Comparison of ENCODE assay signal across 19 mouse cellular contexts in the genomic region with DNA sequence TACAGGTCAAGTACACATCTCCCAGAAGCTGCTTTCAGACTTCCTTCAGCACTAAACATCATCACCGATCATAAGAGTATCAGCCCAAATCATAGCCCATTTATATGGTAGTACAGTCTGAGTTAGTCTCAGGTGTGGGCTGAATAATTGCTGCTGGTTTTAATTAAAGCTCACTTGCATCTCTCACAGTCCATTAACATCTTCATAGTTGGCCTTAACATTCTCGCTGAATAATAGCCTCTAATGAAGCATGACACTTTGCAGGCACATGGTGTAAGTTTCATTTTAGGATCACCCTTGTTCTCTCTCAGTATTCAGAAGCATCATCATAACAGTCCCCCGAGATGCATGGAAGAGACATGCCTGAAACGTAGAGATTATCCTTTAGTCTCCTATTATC.
DNase-seq lines count a peak whose midpoint lies in the region; ATAC-seq lines count a peak whose summit lies in the region.
"Had no signal": no experiment of that assay in that cellular context is flagged by ENCODE, and none has a peak within 500 bp of the region (broad histone marks: within the 10 kb centered on the region; RNA-seq: fewer than 3 reads in every experiment).

No protein-coding gene starts in this region.

- no peak overlapping the region for H3K4me2 ChIP-seq in forebrain, embryonic 15.5 days (replicated peaks)
- H3K4me2 ChIP-seq in forebrain, embryonic 11.5 days (ENCODE audit: low read depth, low read length, severe bottlenecking) = no peak overlapping the region
- no peak overlapping the region for H3K4me2 ChIP-seq in hindbrain, embryonic 14.5 days (replicated peaks)
- H3K4me2 ChIP-seq: embryonic facial prominence, embryonic 12.5 days; heart, embryonic 12.5 days; intestine, embryonic 15.5 days had no signal

- H3K4me3 ChIP-seq in forebrain, embryonic 15.5 days = no peak overlapping the region
- H3K4me3 ChIP-seq in forebrain, embryonic 11.5 days (ENCODE audit: low read depth, low read length) = no peak overlapping the region
- no peak overlapping the region for H3K4me3 ChIP-seq in hindbrain, embryonic 14.5 days (replicated peaks; ENCODE audit: low read length)
- H3K4me3 ChIP-seq: embryonic facial prominence, embryonic 12.5 days; heart, embryonic 12.5 days; intestine, embryonic 15.5 days had no signal

- H3K27me3 ChIP-seq in forebrain, embryonic 15.5 days = no peaks in the 10 kb centered on the region
- no peaks in the 10 kb centered on the region for H3K27me3 ChIP-seq in forebrain, embryonic 11.5 days (ENCODE audit: control insufficient read depth, insufficient read depth, low read length)
- no peaks in the 10 kb centered on the region for H3K27me3 ChIP-seq in hindbrain, embryonic 14.5 days (ENCODE audit: control insufficient read depth, insufficient read depth, low read length)
- H3K27me3 ChIP-seq: CH12.LX; embryonic facial prominence, embryonic 12.5 days; heart, embryonic 12.5 days; intestine, embryonic 15.5 days had no signal

- H3K36me3 ChIP-seq in forebrain, embryonic 15.5 days = no peaks in the 10 kb centered on the region
- H3K36me3 ChIP-seq in forebrain, embryonic 11.5 days (ENCODE audit: control insufficient read depth, insufficient read depth, low read length) = no peaks in the 10 kb centered on the region
- H3K36me3 ChIP-seq in hindbrain, embryonic 14.5 days (replicated peaks; ENCODE audit: control insufficient read depth, insufficient read depth) = no peaks in the 10 kb centered on the region
- H3K36me3 ChIP-seq: embryonic facial prominence, embryonic 12.5 days; heart, embryonic 12.5 days; intestine, embryonic 15.5 days had no signal

- H3K27ac ChIP-seq in forebrain, embryonic 15.5 days (replicated peaks) = no peak overlapping the region
- no peak overlapping the region for H3K27ac ChIP-seq in forebrain, embryonic 11.5 days (ENCODE audit: low read depth, low read length)
- H3K27ac ChIP-seq in hindbrain, embryonic 14.5 days = no peak overlapping the region
- H3K27ac ChIP-seq: embryonic facial prominence, embryonic 12.5 days; intestine, embryonic 15.5 days had no signal

- H3K9ac ChIP-seq in forebrain, embryonic 15.5 days (replicated peaks) = no peak overlapping the region
- H3K9ac ChIP-seq in forebrain, embryonic 11.5 days (ENCODE audit: low read length) = no peak overlapping the region
- H3K9ac ChIP-seq in hindbrain, embryonic 14.5 days = no peak overlapping the region
- H3K9ac ChIP-seq: embryonic facial prominence, embryonic 12.5 days; forebrain, postnatal 0 days; heart, embryonic 12.5 days; intestine, embryonic 15.5 days had no signal

- 48% methylated on average over 4 of the region's 4 CpGs for WGBS in forebrain, embryonic 15.5 days
- WGBS in forebrain, embryonic 11.5 days = 76% methylated on average over 4 of the region's 4 CpGs
- whole genome bisulfite sequencing in hindbrain, embryonic 14.5 days = 42% methylated on average over 4 of the region's 4 CpGs

- DNase-seq in forebrain, embryonic 11.5 days (ENCODE audit: low spot score) = no peak
- DNase-seq in retina, postnatal 1 day = peak; percentile 62
- no peak for DNase-seq in retina, embryonic 14.5 days (ENCODE audit: low spot score)
- no peak for DNase-seq in hindbrain, embryonic 14.5 days (ENCODE audit: low spot score)
- no peak for DNase-seq in right cerebral cortex, adult 2 months (ENCODE audit: low spot score in 2 of 2)
- no peak for DNase-seq in adrenal gland, postnatal 4 days (ENCODE audit: low spot score in 2 of 2)
- DNase-seq: adrenal gland, adult 2 months; adrenal gland, postnatal 36 days; cerebellum, adult 11-12 months; cerebellum, adult 9-10 months; cerebellum, postnatal 25 days; forebrain, postnatal 0 days; gastrocnemius, postnatal 14 days; kidney, adult 18-20 months had no signal

- H3K9me3 ChIP-seq in forebrain, embryonic 15.5 days = no peaks in the 10 kb centered on the region
- no peaks in the 10 kb centered on the region for H3K9me3 ChIP-seq in forebrain, embryonic 11.5 days (ENCODE audit: control insufficient read depth, low read length)
- H3K9me3 ChIP-seq in hindbrain, embryonic 14.5 days (ENCODE audit: control insufficient read depth, low read length) = no peaks in the 10 kb centered on the region
- H3K9me3 ChIP-seq: embryonic facial prominence, embryonic 12.5 days; heart, embryonic 12.5 days; intestine, embryonic 15.5 days had no signal

- ATAC-seq in forebrain, embryonic 15.5 days (replicated peaks) = 0 out of 2 replicates have a peak, but pooled peaks have one; percentile 19
- no peak; the same call in 1 of the 2 replicates for ATAC-seq in forebrain, embryonic 11.5 days (replicated peaks; ENCODE audit: low FRiP score)
- ATAC-seq in hindbrain, embryonic 14.5 days (ENCODE audit: low FRiP score) = 0 out of 2 replicates have a peak, but pooled peaks have one; percentile 43
- ATAC-seq: forebrain, postnatal 0 days; intestine, embryonic 15.5 days had no signal

- H3K4me1 ChIP-seq in forebrain, embryonic 15.5 days = 0 out of 2 replicates have a peak, but pooled peaks cover 6% of the 10 kb centered on the region
- no peaks in the 10 kb centered on the region for H3K4me1 ChIP-seq in forebrain, embryonic 11.5 days (replicated peaks; ENCODE audit: control insufficient read depth, insufficient read depth, low read length)
- H3K4me1 ChIP-seq in hindbrain, embryonic 14.5 days (replicated peaks; ENCODE audit: control insufficient read depth, insufficient read depth, low read length) = no peaks in the 10 kb centered on the region
- H3K4me1 ChIP-seq: embryonic facial prominence, embryonic 12.5 days; heart, embryonic 12.5 days; intestine, embryonic 15.5 days had no signal
